Mouse (Mus musculus): ENCODE measurements around the gene Rptor. TPM values are rescaled to one million over a fixed set of nuclear protein-coding genes. Genes with fewer than 3 reads are reported as not detected.

The Rptor gene
- polyA plus RNA-seq, 1 experiment = 43.6 TPM

- Histone ChIP-seq H3K27ac (ENCODE audit: insufficient read depth, low read length) (peak overlapping the region; percentile 99), H3K27me3 (ENCODE audit: control insufficient read depth, insufficient read depth, low read length) (no peaks in the 10 kb centered on the region), H3K4me3 (replicated peaks; ENCODE audit: insufficient read depth, low read depth, low read length) (no peak overlapping the region), H3K4me1 (ENCODE audit: control insufficient read depth, insufficient read depth, low read length) (peaks cover 58% of the 10 kb centered on the region)
- WGBS = 7% methylated on average over 4 of the region's 4 CpGs
- peak; percentile 68; the same call in 1 of the 2 replicates for TF ChIP-seq POLR2A (IDR thresholded peaks at IDR 0.05; ENCODE audit: borderline replicate concordance, insufficient read depth, low read length)
- no peak for TF ChIP-seq CTCF (IDR thresholded peaks at IDR 0.05; ENCODE audit: borderline replicate concordance, insufficient read depth, low read depth, low read length)
- DNase-seq = peak; percentile 79 to 93
Observed at GRCm38 (mm10) chr11:119732961-119733656, 130.4 kb downstream of the Rptor start.

GRCm38 (mm10) chr11:119733657-119733990, 130.9 kb downstream of the Rptor start:
- no peaks in the 10 kb centered on the region for H3K27me3 ChIP-seq (ENCODE audit: control insufficient read depth, insufficient read depth, low read length)
- peak overlapping the region; percentile 99 for H3K27ac ChIP-seq (ENCODE audit: insufficient read depth, low read length)
- H3K4me3 ChIP-seq (replicated peaks; ENCODE audit: insufficient read depth, low read depth, low read length) = no peak overlapping the region
- TF ChIP-seq CTCF (IDR thresholded peaks at IDR 0.05; ENCODE audit: borderline replicate concordance, insufficient read depth, low read depth, low read length) (no peak), POLR2A (IDR thresholded peaks at IDR 0.05; ENCODE audit: borderline replicate concordance, insufficient read depth, low read length) (0 out of 2 replicates have a peak, but pooled peaks have one; percentile 32)
- 13% methylated on average over 7 of the region's 7 CpGs for WGBS
- DNase-seq = peak; percentile 69 to 79
- peaks cover 62% of the 10 kb centered on the region for H3K4me1 ChIP-seq (ENCODE audit: control insufficient read depth, insufficient read depth, low read length)

- peak; percentile 39 to 53 for DNase-seq
- Histone ChIP-seq H3K4me3 (replicated peaks; ENCODE audit: insufficient read depth, low read depth, low read length) (no peak overlapping the region), H3K27ac (ENCODE audit: insufficient read depth, low read length) (peak overlapping the region; percentile 76; the same call in 1 of the 2 replicates), H3K4me1 (ENCODE audit: control insufficient read depth, insufficient read depth, low read length) (peaks cover 75% of the 10 kb centered on the region), H3K27me3 (ENCODE audit: control insufficient read depth, insufficient read depth, low read length) (no peaks in the 10 kb centered on the region)
- WGBS = 57% methylated on average over 2 of the region's 2 CpGs
- no peak for TF ChIP-seq POLR2A (IDR thresholded peaks at IDR 0.05; ENCODE audit: borderline replicate concordance, insufficient read depth, low read length)
- no peak for TF ChIP-seq CTCF (IDR thresholded peaks at IDR 0.05; ENCODE audit: borderline replicate concordance, insufficient read depth, low read depth, low read length)
Observed at GRCm38 (mm10) chr11:119735152-119735551, 132.4 kb downstream of the Rptor start.

- H3K27ac ChIP-seq (ENCODE audit: insufficient read depth, low read length) = peak overlapping the region; percentile 41
- 34% methylated on average over 7 of the region's 7 CpGs for WGBS
- no peak for TF ChIP-seq CTCF (IDR thresholded peaks at IDR 0.05; ENCODE audit: borderline replicate concordance, insufficient read depth, low read depth, low read length)
- no peak for TF ChIP-seq POLR2A (IDR thresholded peaks at IDR 0.05; ENCODE audit: borderline replicate concordance, insufficient read depth, low read length)
Observed at GRCm38 (mm10) chr11:119738990-119739846, 136.5 kb downstream of the Rptor start.

GRCm38 (mm10) chr11:119741401-119741800, 138.7 kb downstream of the Rptor start:
- no peak for TF ChIP-seq CTCF (IDR thresholded peaks at IDR 0.05; ENCODE audit: borderline replicate concordance, insufficient read depth, low read depth, low read length)
- no peak for TF ChIP-seq POLR2A (IDR thresholded peaks at IDR 0.05; ENCODE audit: borderline replicate concordance, insufficient read depth, low read length)
- no peak for DNase-seq
- H3K27ac ChIP-seq (ENCODE audit: insufficient read depth, low read length) = no peak overlapping the region
- H3K4me1 ChIP-seq (ENCODE audit: control insufficient read depth, insufficient read depth, low read length) = peaks cover 43% of the 10 kb centered on the region
- 92% methylated on average over 1 of the region's 1 CpGs for WGBS
- H3K27me3 ChIP-seq (ENCODE audit: control insufficient read depth, insufficient read depth, low read length) = no peaks in the 10 kb centered on the region
- no peak overlapping the region for H3K4me3 ChIP-seq (replicated peaks; ENCODE audit: insufficient read depth, low read depth, low read length)

More at GRCm38 (mm10) chr11:119738990-119739846, 136.5 kb downstream of the Rptor start:
- Histone ChIP-seq H3K4me1 (ENCODE audit: control insufficient read depth, insufficient read depth, low read length) (peaks cover 47% of the 10 kb centered on the region), H3K27me3 (ENCODE audit: control insufficient read depth, insufficient read depth, low read length) (no peaks in the 10 kb centered on the region), H3K4me3 (replicated peaks; ENCODE audit: insufficient read depth, low read depth, low read length) (no peak overlapping the region)
- DNase-seq = no peak

- H3K27me3 ChIP-seq (ENCODE audit: control insufficient read depth, insufficient read depth, low read length) = no peaks in the 10 kb centered on the region
- whole genome bisulfite sequencing = 92% methylated on average over 4 of the region's 4 CpGs
- H3K4me1 ChIP-seq (ENCODE audit: control insufficient read depth, insufficient read depth, low read length) = peaks cover 23% of the 10 kb centered on the region
- no peak for DNase-seq
- H3K4me3 ChIP-seq (replicated peaks; ENCODE audit: insufficient read depth, low read depth, low read length) = no peak overlapping the region
- no peak overlapping the region for H3K27ac ChIP-seq (ENCODE audit: insufficient read depth, low read length)
- no peak for TF ChIP-seq POLR2A (IDR thresholded peaks at IDR 0.05; ENCODE audit: borderline replicate concordance, insufficient read depth, low read length)
Observed at GRCm38 (mm10) chr11:119744436-119744835, 141.7 kb downstream of the Rptor start.

GRCm38 (mm10) chr11:119745333-119745732, 142.6 kb downstream of the Rptor start:
- no peak overlapping the region for H3K27ac ChIP-seq (ENCODE audit: insufficient read depth, low read length)

More at GRCm38 (mm10) chr11:119745333-119745732, 142.6 kb downstream of the Rptor start:
- peaks cover 17% of the 10 kb centered on the region for H3K4me1 ChIP-seq (ENCODE audit: control insufficient read depth, insufficient read depth, low read length)
- DNase-seq = peak in 1 of 2 experiments; percentile 64
- H3K27me3 ChIP-seq (ENCODE audit: control insufficient read depth, insufficient read depth, low read length) = no peaks in the 10 kb centered on the region
- TF ChIP-seq CTCF (IDR thresholded peaks at IDR 0.05; ENCODE audit: borderline replicate concordance, insufficient read depth, low read depth, low read length) (no peak), POLR2A (IDR thresholded peaks at IDR 0.05; ENCODE audit: borderline replicate concordance, insufficient read depth, low read length) (no peak)
- 32% methylated on average over 7 of the region's 7 CpGs for WGBS
- no peak overlapping the region for H3K4me3 ChIP-seq (replicated peaks; ENCODE audit: insufficient read depth, low read depth, low read length)
